ENCODE assay signal across 18 mouse cellular contexts in genomic region chr11:34158916-34159315, GRCm38 (mm10). TPM values are rescaled to one million over a fixed set of nuclear protein-coding genes. Genes with fewer than 3 reads are reported as not detected.
"Had no signal": no experiment of that assay in that cellular context is flagged by ENCODE, and none has a peak within 500 bp of the region (broad histone marks: within the 10 kb centered on the region; RNA-seq: fewer than 3 reads in every experiment).

No protein-coding gene starts in this region.

- H3K36me3 ChIP-seq: intestine, embryonic 15.5 days; limb, embryonic 15.5 days; liver, embryonic 12.5 days; midbrain, embryonic 10.5 days; neural tube, embryonic 15.5 days had no signal

- H3K27ac ChIP-seq: intestine, embryonic 15.5 days; left cerebral cortex, adult 2 months; limb, embryonic 15.5 days; liver, embryonic 12.5 days; midbrain, embryonic 10.5 days; neural tube, embryonic 15.5 days had no signal

- H3K9ac ChIP-seq: intestine, embryonic 15.5 days; limb, embryonic 15.5 days; liver, embryonic 12.5 days; lung, embryonic 14.5 days; neural tube, embryonic 15.5 days had no signal

- H3K4me2 ChIP-seq: intestine, embryonic 15.5 days; limb, embryonic 15.5 days; liver, embryonic 12.5 days; lung, embryonic 14.5 days; neural tube, embryonic 15.5 days had no signal

- H3K4me1 ChIP-seq: intestine, embryonic 15.5 days; limb, embryonic 15.5 days; liver, embryonic 12.5 days; midbrain, embryonic 10.5 days; neural tube, embryonic 15.5 days had no signal

- DNase-seq: lung, embryonic 14.5 days; lung, postnatal 10 days; lung, postnatal 4 days; midbrain, embryonic 14.5 days; right cerebral cortex, postnatal 4 days; spleen, adult 18-20 months; thymus, postnatal 4 days had no signal

- H3K4me3 ChIP-seq: intestine, embryonic 15.5 days; left cerebral cortex, adult 2 months; limb, embryonic 15.5 days; liver, embryonic 12.5 days; midbrain, embryonic 10.5 days; myocyte; neural tube, embryonic 15.5 days had no signal

- H3K27me3 ChIP-seq: intestine, embryonic 15.5 days; limb, embryonic 15.5 days; liver, embryonic 12.5 days; neural tube, embryonic 15.5 days had no signal

- H3K9me3 ChIP-seq: intestine, embryonic 15.5 days; limb, embryonic 15.5 days; neural tube, embryonic 15.5 days had no signal

- ATAC-seq: intestine, embryonic 15.5 days; liver, embryonic 12.5 days had no signal

RNA-seq across cellular contexts. Expression of gene Foxi1, which starts 49.0 kb away (rescaled TPM):
- polyA plus RNA-seq: intestine, embryonic 15.5 days; limb, embryonic 11.5 days; limb, embryonic 15.5 days; liver, embryonic 12.5 days; liver, embryonic 16.5 days; lung, embryonic 14.5 days; midbrain, embryonic 10.5 days; midbrain, embryonic 14.5 days; myocyte; neural tube, embryonic 11.5 days; neural tube, embryonic 15.5 days; stomach, embryonic 14.5 days had no signal
